Mouse (Mus musculus): ENCODE data around the gene AU021092.
"Not testable (repeated sequence)": the region's sequence is repeated elsewhere in the genome, so short reads cannot be mapped to it uniquely, and the experiment has no call there.

The AU021092 gene

DNA sequence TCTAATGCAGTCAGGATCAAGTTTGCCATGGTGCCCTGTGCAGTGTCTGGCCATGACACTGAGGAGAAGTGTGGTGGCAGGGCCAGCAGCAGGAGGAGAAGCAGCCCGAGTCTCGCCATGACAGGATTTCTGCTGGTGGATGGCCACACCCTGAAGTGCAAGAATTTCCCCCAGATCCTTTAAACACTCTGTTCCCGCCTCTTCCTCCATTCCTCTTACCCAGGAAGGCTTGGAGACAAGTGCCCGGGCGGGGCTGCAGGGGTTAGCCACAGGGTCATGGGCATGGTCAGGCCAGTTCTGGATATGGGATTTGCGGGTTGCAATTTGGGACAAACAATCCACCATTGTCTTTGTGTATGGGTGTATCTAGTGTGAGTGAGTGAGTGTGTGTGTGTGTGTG, at the start of gene AU021092:
AU021092 (minus strand) TSS at position 160 of the 400 bp plus-strand sequence.
- no peak for ATAC-seq (ENCODE audit: insufficient number of reproducible peaks, low FRiP score, low TSS enrichment)

DNA sequence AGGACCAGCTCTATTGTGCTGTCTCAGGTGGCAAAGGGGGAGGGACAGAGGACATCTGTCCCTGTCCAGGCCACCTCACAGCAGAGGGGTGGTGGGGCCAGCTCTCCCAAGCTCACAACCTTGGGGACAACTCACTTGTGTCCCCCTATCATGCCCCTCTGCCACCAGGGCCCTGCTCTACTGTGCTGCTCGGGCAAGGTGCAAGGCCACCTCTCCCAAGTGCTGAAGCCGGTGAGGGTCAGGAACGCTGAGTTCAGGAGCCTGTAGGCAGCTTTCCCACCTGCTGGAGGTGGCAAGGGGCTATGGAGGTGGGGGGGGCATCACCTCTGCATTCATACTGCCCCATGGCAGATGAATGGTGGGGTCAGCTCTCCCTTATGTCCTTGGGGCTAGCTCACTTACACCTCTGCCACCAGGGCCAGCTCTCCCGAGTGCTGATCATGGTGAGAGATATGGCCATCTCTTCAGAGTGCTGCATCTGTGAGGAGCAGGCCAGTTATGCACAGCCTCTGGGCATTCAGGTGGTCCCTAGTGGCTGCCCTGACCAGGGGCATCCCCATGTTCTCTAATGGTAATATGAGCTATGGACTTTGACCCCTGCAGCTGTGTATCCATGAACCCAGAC, 49.4 kb upstream of the AU021092 start:
- no peak for ATAC-seq (ENCODE audit: insufficient number of reproducible peaks, low FRiP score, low TSS enrichment)

DNA sequence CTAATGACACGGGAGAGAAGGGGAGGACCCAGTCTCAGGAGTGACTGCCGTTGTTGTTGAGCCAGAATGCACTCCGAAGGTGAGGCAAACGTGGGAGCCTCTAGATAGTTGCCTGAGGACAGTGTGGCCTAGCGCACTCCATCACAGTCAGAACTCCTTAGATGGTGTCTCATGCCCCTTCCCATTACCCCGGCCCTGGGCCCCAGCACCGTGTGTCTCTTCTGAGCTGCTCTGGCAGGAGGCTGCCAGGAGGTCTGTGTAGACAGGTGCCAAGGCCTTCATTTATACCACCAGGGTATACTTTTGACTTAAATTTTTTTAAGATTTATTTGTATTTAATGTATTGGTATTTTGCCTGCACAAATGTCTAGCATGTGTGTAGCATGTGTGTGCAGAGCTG, 41.8 kb upstream of the AU021092 start:
- no peak for ATAC-seq (ENCODE audit: insufficient number of reproducible peaks, low FRiP score, low TSS enrichment)

DNA sequence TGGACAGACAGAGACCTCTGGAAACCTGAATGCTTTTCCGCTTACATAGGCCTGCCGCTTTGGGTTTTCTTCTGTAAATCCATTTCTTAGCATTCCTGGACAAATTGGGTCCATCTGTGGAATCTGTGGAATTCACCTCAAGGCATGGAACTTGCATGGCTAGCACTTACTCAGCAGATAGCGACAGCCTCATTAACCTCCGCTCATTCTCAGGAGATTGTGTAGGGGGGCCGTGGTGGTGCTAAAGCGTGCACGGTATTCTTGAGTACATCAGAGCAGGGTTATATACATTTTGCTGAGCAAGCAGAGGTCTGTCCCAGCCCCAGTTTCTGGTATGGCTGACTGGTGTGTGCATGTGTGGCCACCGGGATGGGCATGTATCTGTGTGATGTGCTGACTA, 41.1 kb upstream of the AU021092 start:
- no peak for ATAC-seq (ENCODE audit: insufficient number of reproducible peaks, low FRiP score, low TSS enrichment)

DNA sequence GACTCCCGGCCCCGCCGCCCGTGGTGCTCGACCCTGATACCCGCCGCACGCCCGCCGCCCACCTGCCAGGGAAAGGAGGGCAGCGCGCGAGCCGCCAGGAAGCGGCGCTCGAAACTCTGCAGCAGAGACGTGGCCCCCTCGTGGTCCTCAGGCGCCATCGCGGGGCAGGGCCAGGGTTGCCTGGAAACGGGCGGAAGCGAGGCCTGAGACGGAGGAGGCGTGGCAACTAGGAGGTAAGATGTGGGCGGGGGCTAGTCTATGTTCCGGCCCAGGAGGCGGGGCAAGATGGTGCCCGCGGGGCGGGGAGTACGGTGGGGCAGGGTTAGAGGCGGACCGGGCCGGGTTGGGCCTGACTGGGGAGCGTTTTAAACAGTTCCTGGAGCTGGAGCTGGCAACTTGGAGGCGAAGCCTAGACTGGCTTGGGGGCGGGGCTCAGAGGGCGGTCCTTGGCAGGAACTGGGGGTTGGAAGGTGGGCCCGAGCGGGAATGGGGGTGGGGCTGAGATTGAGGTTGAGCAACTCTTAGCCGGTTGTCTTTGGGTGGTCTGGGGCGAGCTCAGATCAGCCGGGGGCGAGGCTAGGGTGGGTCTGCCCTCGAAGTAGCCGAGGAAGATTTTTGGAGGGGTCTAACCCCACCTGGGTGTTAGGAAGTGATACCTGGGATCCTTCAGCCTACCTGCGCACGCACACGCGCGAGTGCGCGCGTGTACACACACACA, 33.8 kb upstream of the AU021092 start, which contains the start of gene Eef2kmt:
Eef2kmt (minus strand) TSS at position 205 of the 718 bp plus-strand sequence.
- peak; percentile 90 for ATAC-seq (ENCODE audit: insufficient number of reproducible peaks, low FRiP score, low TSS enrichment)

DNA sequence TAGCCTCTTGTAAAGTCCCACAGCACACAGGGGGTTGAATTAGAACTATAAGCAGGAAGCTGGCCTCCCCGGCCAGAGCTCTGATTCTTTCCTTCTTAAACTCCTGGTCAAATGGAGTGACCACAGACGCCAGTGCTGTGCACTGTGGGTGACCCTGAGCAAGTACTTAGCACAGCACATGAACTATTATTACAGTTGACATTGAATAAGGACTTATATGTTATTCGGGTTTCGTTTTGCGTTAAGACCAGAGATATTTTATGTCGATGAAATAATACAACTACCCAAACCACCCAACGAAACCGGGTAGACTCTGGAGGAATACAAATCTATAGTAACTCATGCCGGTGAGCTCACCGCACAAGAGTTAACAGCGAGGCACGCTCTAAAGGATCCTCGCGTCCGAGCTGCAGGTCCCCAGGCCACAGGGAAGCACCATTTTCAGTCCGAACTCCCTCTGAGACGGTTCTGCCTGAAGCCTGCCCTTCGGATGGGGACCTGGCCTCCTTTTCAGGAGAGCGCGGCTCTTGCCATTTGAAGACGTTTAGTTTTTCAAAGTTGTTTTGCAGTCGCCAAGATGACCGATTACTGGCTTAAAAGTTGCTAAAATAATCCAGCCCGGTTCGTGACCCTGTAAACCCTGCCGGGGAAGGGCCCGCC, 33.1 kb upstream of the AU021092 start:
- no peak for ATAC-seq (ENCODE audit: insufficient number of reproducible peaks, low FRiP score, low TSS enrichment)

DNA sequence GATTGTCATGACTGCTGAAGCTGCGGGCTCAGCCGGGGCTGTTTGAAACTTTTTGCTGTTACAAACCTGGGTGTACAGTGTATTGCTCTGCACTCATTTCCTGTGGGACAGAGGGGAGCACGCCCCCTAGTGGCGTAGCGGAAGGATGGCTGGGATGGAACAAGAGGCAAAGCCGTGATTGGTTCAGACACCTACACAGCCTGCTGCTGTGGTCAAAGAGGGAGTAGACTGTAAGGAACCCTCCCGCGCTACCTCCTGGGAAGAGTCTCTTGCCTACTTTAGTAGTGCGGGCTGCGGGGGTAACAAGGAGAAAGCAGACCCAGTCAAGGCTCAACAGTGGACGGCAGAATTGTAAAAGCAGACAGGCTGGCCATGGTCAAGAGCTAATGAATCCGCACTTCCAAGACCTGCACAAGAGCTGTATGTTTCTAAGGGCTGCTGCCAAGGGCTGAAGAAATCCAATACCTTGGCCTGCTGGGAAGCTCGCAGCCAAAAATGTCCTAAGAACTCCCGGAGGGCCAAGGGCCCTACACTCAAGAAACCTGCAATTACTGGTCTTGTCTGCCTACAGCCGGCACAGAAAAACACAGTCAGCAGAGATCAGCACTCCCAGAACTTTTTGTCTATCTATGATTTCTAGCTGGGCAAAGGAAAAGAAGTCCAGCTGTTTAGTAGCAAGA, 32.4 kb upstream of the AU021092 start:
- ATAC-seq (ENCODE audit: insufficient number of reproducible peaks, low FRiP score, low TSS enrichment) = 0 out of 2 replicates have a peak, but pooled peaks have one; percentile 38

DNA sequence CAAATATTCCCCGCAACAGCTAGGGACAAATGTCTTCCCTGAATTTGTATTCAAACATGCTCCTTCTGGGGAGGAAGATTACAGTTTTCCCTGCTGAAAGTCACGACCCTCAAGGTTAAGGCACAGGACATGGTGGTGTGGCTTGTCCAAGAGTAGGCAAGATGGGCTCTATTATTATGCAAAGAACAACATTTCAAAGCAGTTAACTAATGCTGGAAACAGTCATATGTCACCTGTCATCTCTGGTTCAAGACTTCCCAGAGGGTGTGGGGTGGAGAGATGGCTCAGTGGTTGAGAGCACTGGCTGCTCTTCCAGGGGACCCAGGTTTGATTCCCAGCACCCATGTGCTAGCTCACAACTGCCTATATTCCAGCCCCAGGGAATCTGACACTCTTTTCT, 30.2 kb upstream of the AU021092 start:
- no peak for ATAC-seq (ENCODE audit: insufficient number of reproducible peaks, low FRiP score, low TSS enrichment)

DNA sequence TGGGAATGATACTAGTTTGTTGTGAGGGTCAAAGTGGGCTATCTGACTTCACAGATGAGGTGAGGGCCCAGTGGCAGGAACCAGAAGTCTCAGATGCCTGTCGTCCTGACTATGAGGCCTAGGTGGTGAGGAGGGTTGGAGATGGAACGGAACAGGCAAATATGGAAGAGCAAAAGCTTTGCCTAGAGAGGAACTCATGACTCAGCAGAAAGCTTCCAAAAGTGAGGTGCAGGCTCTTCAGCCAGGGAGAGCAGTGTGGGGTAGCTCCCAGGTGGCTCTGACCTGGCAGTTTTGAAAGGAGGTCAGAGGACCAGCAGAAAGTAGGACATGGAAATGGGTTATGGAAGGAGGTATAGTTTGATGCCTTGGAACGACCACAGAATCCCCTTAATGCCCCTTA, 28.8 kb upstream of the AU021092 start:
- ATAC-seq (ENCODE audit: insufficient number of reproducible peaks, low FRiP score, low TSS enrichment) = no peak

DNA sequence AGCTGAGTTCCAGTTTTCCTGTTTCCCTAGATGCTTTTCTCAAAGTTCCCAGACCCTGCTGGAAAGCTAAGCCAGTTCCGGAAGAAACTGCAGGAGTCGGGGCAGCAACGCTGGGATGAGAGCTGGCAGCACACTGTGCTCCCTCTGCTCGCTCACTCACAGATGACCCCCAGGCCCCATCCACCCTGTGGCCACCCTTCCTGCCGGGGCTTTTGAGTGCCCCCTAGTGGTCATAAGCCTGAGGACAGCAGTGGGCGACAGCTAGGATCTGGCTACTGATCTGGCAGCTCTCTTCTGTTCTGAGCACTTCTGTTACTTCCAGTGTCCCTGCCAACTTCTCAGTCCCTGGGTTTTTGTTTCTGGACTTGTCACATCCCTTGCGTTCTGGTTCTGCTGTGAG, 22.3 kb upstream of the AU021092 start:
- no peak for ATAC-seq (ENCODE audit: insufficient number of reproducible peaks, low FRiP score, low TSS enrichment)

DNA sequence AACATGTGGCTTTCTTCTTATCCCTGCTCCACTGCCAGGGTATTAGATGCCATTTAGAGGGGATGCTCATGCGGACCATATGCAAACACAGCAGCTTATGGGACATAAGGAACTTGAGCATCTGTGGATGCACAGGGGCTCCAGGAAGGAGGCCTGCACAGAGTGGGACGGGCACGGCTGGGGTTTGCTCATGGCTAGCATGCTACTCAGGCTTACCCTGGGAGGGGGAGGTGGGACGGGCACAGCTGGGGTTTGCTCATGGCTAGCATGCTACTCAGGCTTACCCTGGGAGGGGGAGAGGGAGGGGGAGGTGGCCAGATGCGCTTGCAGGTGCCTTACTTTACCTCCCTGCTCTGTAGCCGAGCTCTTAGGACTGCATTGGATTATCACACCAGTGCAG, 20.8 kb upstream of the AU021092 start:
- no peak for ATAC-seq (ENCODE audit: insufficient number of reproducible peaks, low FRiP score, low TSS enrichment)

DNA sequence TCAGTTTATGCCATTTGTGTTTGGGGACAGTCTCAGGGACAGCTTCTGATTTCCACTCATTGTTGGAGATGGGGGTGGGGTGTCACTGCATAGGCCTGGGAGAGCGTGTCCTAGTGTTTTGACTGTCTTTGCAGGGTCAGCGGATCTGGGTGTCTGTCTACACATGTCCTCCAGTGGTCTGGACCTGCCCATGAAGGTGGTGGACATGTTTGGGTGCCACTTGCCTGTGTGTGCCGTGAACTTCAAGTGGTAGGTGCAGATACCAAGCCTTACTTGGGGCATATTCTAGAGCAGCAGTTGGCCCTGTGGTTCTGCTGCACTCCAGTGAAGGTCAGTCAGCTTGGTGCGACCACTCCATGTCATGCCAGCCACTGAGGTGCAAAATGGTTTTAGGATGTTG, 20.3 kb upstream of the AU021092 start:
- ATAC-seq (ENCODE audit: insufficient number of reproducible peaks, low FRiP score, low TSS enrichment) = no peak

DNA sequence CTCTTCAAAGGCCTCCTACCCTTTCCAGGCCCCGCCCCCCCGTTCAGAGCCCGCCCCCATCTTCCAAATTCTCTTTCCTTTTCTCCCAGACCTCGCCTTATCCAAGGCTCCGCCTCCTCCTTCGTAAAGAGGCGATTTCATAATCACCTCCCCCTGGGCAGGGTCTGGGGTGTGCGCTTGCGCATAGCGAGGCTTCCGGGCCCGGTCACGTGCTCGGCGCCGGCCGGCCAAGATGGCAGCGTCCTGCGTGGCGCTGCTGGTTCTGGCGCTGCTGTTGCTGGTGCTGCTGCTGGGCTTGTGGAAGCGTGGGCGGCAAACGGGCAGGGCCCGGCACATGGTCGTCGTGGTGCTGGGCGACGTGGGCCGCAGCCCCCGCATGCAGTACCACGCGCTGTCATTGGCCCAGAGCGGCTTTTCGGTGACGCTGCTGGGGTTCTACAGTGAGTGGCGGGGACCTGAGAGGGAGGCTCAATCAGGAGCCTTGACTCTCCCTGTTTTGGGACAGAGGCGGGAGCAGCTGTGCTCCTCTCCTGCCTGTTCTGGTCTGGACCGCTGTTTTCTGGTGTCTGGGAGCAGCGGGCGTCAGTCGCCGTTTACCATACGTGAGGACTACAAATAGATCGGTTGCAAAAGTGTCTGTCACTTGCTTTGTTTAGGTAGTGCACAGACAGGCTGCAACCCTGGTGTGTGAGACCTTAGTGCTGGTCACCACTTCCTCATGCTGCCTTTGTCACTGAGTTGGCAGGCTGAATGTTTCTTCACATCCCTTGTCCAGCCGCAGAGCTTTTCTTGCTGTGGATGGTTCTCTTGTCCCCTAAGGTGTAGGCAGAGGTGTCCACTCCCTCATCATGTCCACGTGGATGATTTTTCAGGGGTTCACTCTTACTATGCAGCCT, 11.6 kb upstream of the AU021092 start, which contains the start of gene Alg1:
Alg1 (plus strand) TSS at position 204 of the 896 bp plus-strand sequence.
- peak; percentile 94 for ATAC-seq (ENCODE audit: insufficient number of reproducible peaks, low FRiP score, low TSS enrichment)

DNA sequence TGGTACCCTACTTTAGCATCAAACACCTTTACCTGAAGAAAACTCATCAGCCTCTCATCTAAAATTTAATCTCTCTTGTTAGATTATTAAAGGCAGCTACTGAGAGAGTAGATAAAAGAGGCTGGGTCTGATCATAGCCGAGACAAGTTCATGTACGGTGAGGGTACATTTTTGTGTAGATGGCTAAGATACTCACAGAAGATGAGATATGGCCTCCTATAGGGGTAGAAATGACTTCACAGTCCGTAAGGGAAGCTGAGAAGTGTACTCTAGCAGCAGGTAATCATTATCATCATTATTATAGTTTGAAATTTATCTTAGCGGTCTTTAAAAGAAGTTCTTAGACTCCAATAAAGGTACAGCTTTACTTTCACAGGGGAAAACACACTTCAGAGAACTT, 10.9 kb upstream of the AU021092 start:
- 0 out of 2 replicates have a peak, but pooled peaks have one; percentile 11 for ATAC-seq (ENCODE audit: insufficient number of reproducible peaks, low FRiP score, low TSS enrichment)

DNA sequence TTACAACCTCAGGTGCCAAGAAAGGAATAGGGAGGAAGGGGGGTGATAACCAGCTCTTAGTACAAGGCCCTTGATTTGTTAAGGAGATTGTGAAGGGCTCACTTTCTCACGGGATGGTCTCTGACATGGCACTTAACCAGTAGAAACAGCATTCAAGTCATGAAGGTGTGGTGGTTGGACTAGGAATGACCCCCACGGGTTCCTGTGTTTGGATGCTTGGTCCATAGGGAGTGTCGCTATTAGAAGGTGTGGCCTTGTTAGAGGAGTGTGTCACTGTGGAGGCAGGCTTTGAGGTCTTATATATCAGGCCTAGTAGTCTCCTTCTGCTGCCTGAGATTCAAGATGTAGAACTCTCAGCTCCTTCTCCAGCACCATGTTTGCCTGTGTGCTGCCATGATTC, 6.0 kb upstream of the AU021092 start:
- not testable (repeated sequence) for ATAC-seq (ENCODE audit: insufficient number of reproducible peaks, low FRiP score, low TSS enrichment)

DNA sequence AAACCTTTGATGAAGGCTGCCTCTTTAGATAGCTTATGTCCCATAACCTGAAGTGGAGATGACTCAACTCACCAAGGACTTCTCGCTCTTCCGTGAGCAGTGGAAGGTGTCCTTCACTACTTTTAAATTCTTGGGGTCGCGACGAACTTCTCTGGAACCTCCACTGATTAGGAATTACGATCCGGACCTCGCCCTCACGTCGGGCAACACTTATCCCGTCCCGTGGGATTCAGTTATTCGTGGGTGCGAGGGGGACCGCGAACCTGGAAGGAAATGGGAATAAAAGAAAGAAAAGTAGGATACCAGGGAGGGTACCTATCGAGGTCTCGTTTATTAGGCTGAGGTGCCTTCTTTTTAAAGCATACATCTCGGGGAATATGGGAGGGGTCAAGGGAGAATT, 5.4 kb upstream of the AU021092 start:
- not testable (repeated sequence) for ATAC-seq (ENCODE audit: insufficient number of reproducible peaks, low FRiP score, low TSS enrichment)

DNA sequence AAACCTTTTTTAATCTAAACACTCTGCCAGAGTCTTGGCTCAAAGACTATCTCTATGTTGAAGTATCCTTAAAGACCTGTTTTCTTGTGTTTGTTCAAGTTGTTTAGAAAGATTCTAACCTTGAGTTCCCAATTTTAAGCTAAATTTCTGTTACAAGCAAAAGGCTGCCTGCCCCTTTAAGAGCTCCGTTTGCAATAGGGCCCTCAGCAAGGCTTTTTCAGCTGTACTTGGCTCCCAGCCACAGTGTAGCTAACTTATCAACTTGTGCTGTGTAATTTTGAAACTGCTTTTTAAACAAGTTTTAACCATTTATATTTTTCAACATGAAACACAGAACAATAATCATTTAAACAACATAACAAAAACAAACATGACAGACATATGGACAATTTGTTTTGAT, 4.4 kb upstream of the AU021092 start:
- ATAC-seq (ENCODE audit: insufficient number of reproducible peaks, low FRiP score, low TSS enrichment) = not testable (repeated sequence)

DNA sequence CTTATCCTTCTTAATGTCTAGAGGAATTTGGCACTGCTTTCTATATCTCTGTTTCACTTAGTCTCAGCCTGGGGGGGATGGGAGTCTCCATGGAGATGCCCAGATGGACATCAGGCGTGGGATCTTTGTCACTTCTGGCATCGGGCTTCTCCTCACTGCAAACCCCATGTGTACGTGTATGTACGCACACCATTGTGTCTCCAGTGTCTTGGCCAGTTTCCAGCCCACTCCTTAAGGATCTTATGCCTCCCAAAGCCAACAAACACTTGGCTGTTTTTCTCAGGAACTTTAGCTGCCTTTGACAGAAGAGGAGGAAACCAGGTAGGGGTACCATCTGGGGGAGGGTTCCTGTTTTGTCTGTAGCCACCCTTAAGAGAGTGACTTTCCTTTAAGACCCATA, 696 bp downstream of the AU021092 start:
- ATAC-seq (ENCODE audit: insufficient number of reproducible peaks, low FRiP score, low TSS enrichment) = no peak

DNA sequence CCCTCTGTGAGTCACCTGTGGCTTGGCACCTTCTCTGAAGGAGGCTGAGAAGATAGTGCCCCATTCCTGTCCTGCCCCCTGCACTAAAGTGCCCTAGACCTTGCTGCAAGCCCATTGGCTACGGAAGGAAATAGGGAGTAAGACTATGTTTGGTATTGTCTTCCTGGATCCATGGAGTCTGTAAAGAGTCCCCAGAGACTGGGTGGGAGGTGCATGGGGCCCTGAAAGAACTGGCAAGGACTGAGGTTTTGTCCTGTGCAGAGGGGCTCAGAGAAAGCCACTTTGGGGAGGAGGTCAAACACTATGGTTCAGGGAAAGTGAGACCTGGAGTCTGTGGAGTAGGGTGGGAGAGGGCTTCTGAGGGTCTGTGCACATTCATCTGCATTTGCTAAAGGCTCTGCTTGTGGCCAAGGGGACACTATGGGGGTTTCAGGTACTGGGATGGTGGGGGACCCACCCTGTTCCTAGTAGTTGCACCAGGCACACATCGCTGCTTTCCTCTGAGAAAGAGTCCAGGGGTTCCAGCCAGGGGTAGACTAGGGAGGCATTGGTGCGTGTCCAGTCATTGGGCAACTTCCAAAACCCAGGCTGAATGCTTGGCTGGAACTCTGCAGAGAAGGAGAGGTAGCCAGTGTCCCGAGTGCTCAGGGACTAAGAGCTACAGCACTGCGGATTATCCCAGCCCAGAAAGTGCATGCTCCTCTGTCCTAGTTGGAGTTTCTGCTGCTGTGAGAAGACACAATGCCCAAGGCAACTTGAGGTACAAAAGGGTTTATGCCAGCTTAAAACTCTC, 4.6 kb downstream of the AU021092 start:
- no peak for ATAC-seq (ENCODE audit: insufficient number of reproducible peaks, low FRiP score, low TSS enrichment)
